Mouse (Mus musculus): ENCODE results near the gene Ssh3. TPM values are rescaled to one million over a fixed set of nuclear protein-coding genes. Genes with fewer than 3 reads are reported as not detected.

Gene Ssh3
- polyA plus RNA-seq (2017; shearing (Covaris generic)) = 0.78 TPM

DNA sequence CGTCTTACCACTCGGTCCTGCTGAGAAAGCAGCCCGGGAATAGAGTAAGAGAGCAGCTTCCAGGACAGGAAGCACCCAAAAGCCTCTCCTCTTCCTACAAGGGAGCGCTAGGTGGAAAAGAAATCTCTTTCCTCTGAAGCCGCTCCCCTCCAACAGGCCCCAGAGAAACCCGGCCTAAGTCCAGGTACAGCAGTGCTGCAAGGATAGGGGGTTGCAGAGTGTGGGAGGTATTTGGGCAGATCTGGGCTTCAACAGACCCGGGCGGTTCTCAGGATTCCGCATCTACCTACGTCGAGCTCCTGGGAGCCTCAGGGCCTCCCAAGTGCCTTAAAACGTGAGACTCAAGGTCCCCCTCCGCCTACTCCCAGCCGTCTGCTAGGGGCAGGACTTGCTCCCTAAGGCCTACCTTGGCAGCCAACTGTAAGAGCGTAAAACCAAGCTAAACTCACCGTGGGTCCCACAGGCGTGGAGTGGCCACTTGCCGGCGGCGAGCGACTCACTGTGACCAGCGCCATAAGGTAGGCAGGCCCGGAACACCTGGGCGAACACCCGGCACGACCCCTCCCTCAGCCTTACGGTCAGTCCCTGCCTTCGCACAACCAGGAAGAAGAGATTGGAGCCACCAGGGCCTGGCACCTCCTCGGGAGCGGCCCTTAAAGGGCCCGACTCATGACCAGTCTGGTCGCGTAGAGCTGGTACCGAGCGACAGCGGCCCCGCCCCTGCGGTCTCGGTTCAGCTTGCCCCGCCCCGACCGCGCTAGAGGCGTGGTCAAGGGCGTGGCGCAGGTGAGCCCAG, at the start of gene Ssh3:
Ssh3 (minus strand) TSS at position 615 of the 796 bp plus-strand sequence.

GRCm38 (mm10) chr19:4306190-4306577, 37.2 kb upstream of the Ssh3 start, which contains the start of gene Grk2:
Grk2 (minus strand) TSS chr19:4306222.

DNA sequence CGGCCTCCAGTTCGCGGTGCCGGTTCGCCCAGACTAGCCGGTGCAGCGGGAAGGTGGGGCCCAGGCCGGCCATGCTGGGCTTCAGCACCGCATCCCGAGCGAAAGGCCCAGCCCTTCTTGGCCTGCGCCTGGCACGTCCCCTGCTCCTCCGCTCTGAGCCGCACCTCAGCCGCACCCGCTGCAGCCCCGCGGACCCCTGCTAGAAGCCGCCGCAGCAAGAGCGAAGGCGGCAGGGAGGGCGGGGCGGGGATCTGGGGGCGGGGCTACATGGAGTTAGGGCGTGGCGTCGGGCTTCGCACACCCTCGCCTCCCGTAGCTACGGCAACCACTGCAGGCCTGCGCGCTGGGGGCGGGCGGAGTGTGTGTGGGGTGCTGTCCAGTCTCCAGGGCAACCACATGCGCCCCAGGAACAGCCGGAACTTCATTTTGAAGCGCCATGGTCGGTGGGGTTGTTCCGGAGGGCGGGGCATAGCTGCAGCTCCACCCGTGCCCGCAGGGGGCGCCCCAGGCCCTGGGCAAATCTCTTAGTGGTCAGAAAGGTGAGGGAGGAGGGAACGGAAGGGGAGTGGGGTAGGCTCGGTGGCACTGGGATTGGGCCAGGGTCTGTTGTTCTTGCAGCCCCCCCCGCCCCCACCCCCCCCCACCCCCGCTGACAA, 14.0 kb upstream of the Ssh3 start, which contains the start of gene Ankrd13d:
Ankrd13d (minus strand) TSS at position 240 of the 656 bp plus-strand sequence.

DNA sequence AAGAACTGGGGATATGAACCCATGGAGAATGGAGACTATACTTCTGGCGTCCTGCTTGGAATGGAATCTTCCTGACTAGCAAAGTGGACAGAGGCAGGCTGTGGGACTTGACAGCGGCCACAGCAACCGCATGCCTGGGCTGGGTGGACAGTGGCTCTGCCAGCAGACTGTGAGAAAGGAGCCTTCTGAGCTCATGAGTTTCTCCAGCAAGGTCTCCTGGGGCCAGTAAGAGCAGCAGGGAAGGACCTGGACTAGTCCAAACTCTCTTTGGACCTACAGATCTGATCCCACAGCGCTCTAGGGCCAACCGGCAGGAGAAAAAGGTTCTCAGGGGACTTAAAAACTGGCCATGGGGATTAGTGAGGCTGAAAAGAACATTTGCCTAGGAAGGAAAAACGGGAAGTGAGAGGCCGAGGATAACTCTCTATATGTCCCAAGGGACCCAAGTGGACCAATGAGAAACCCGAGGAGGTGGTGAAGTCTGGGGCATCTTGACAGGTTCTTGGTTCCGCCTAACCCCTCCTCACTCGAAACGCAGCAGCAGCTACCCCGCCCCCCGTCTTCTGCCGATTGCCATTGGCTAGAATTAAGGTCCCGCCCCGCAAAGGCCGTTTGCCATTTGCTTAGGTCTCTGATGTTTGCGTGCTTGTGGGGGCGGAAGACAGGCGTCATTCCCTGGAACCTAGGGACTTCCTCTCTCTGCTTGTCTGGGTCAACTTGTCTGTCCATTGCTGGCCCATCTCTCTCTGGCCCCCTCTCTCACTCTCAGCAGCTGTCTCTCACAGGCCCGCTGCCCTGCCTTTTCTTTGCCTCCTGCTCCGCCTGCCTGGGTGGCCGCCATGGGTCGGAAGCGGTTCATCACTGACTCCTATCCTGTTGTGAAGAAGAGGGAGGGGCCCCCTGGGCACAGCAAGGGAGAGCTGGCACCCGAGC, 37.5 kb downstream of the Ssh3 start, which contains the start of gene Pold4:
Pold4 (plus strand) TSS at position 647 of the 933 bp plus-strand sequence.

GRCm38 (mm10) chr19:4214071-4214770, 54.8 kb downstream of the Ssh3 start, which contains the start of the genes Clcf1 and AC109138.7:
Clcf1 (plus strand) TSS chr19:4214238.
AC109138.7 (plus strand) TSS chr19:4214357.

Other genes starting within 250 kb of the Ssh3 start
- 324 TPM for gene Gstp1, start 231.2 kb downstream of the Ssh3 start, polyA plus RNA-seq (2017; shearing (Covaris generic))
- gene Gstp2, start 223.2 kb downstream of the Ssh3 start, polyA plus RNA-seq (2017; shearing (Covaris generic)) = 0.68 TPM
- 51.2 TPM for gene Gstp3, start 209.6 kb downstream of the Ssh3 start, polyA plus RNA-seq (2017; shearing (Covaris generic))
- not detected for gene Cabp2, start 187.6 kb downstream of the Ssh3 start, polyA plus RNA-seq (2017; shearing (Covaris generic))
- gene Cdk2ap2, start 172.0 kb downstream of the Ssh3 start, polyA plus RNA-seq (2017; shearing (Covaris generic)) = 471 TPM
- 270 TPM for gene Pitpnm1, start 169.2 kb downstream of the Ssh3 start, polyA plus RNA-seq (2017; shearing (Covaris generic))
- gene Aip, start 143.3 kb downstream of the Ssh3 start, polyA plus RNA-seq (2017; shearing (Covaris generic)) = 197 TPM
- 0.11 TPM for gene Gpr152, start 129.4 kb downstream of the Ssh3 start, polyA plus RNA-seq (2017; shearing (Covaris generic))
- not detected for gene Cabp4, start 125.1 kb downstream of the Ssh3 start, polyA plus RNA-seq (2017; shearing (Covaris generic))
- gene Coro1b, start 120.6 kb downstream of the Ssh3 start, polyA plus RNA-seq (2017; shearing (Covaris generic)) = 183 TPM
- gene Ptprcap, start 115.6 kb downstream of the Ssh3 start, polyA plus RNA-seq (2017; shearing (Covaris generic)) = 239 TPM
- gene Rps6kb2, start 105.8 kb downstream of the Ssh3 start, polyA plus RNA-seq (2017; shearing (Covaris generic)) = 50.3 TPM
- gene Carns1, start 93.7 kb downstream of the Ssh3 start, polyA plus RNA-seq (2017; shearing (Covaris generic)) = 45.8 TPM
- gene Tbc1d10c, start 77.9 kb downstream of the Ssh3 start, polyA plus RNA-seq (2017; shearing (Covaris generic)) = 455 TPM
- gene Ppp1ca, start 77.1 kb downstream of the Ssh3 start, polyA plus RNA-seq (2017; shearing (Covaris generic)) = 718 TPM
- gene Rad9a, start 67.5 kb downstream of the Ssh3 start, polyA plus RNA-seq (2017; shearing (Covaris generic)) = 37.1 TPM
- 49.3 TPM for gene Clcf1, start 54.9 kb downstream of the Ssh3 start, polyA plus RNA-seq (2017; shearing (Covaris generic))
- not detected for gene AC109138.7, start 54.8 kb downstream of the Ssh3 start, polyA plus RNA-seq (2017; shearing (Covaris generic))
- gene Pold4, start 37.3 kb downstream of the Ssh3 start, polyA plus RNA-seq (2017; shearing (Covaris generic)) = 94.9 TPM
- gene Ankrd13d, start 14.0 kb upstream of the Ssh3 start, polyA plus RNA-seq (2017; shearing (Covaris generic)) = 9.1 TPM
- gene Grk2, start 37.0 kb upstream of the Ssh3 start, polyA plus RNA-seq (2017; shearing (Covaris generic)) = 274 TPM
- 89.8 TPM for gene Kdm2a, start 129.1 kb upstream of the Ssh3 start, polyA plus RNA-seq (2017; shearing (Covaris generic))
- 2.5 TPM for gene Rhod, start 170.3 kb upstream of the Ssh3 start, polyA plus RNA-seq (2017; shearing (Covaris generic))
- gene Syt12, start 208.3 kb upstream of the Ssh3 start, polyA plus RNA-seq (2017; shearing (Covaris generic)) = 0.17 TPM
- not detected for gene 2010003K11Rik, start 229.4 kb upstream of the Ssh3 start, polyA plus RNA-seq (2017; shearing (Covaris generic))
- 3.6 TPM for gene Pcx, start 241.3 kb upstream of the Ssh3 start, polyA plus RNA-seq (2017; shearing (Covaris generic))

Data from naive thymus-derived CD4-positive, alpha-beta T cell, adult 5 months (primary cell).